27 mouse cellular contexts compared by ENCODE assay signal in genomic region chr19:45067170-45067569, GRCm38 (mm10). TPM values are rescaled to one million over a fixed set of nuclear protein-coding genes. Genes with fewer than 3 reads are reported as not detected.
DNase-seq lines count a peak whose midpoint lies in the region; ATAC-seq and TF ChIP-seq lines count a peak whose summit lies in the region.
"Had no signal": no experiment of that assay in that cellular context is flagged by ENCODE, and none has a peak within 500 bp of the region (broad histone marks: within the 10 kb centered on the region; RNA-seq: fewer than 3 reads in every experiment).

No protein-coding gene starts in this region.

- no peak overlapping the region for H3K9ac ChIP-seq in intestine, embryonic 14.5 days (ENCODE audit: low read length)
- H3K9ac ChIP-seq in intestine, embryonic 16.5 days (ENCODE audit: low read depth, low read length) = no peak overlapping the region
- H3K9ac ChIP-seq: embryonic facial prominence, embryonic 12.5 days; embryonic facial prominence, embryonic 15.5 days; heart, embryonic 13.5 days; hindbrain, embryonic 12.5 days; hindbrain, embryonic 15.5 days; intestine, embryonic 15.5 days had no signal

- no peak for TF ChIP-seq CTCF in G1E (IDR thresholded peaks at IDR 0.05; ENCODE audit: low read depth, low read length)

- no peak overlapping the region for H3K27ac ChIP-seq in intestine, embryonic 14.5 days (ENCODE audit: low read depth)
- H3K27ac ChIP-seq in intestine, embryonic 16.5 days (ENCODE audit: low read length) = no peak overlapping the region
- H3K27ac ChIP-seq: embryonic facial prominence, embryonic 12.5 days; embryonic facial prominence, embryonic 15.5 days; heart, adult 2 months; heart, embryonic 10.5 days; heart, embryonic 13.5 days; hindbrain, embryonic 12.5 days; hindbrain, embryonic 15.5 days; intestine, embryonic 15.5 days had no signal

- H3K4me2 ChIP-seq in intestine, embryonic 14.5 days (ENCODE audit: low read length) = no peak overlapping the region
- H3K4me2 ChIP-seq in intestine, embryonic 16.5 days (ENCODE audit: low read depth, low read length) = no peak overlapping the region
- H3K4me2 ChIP-seq: embryonic facial prominence, embryonic 12.5 days; embryonic facial prominence, embryonic 15.5 days; heart, embryonic 13.5 days; hindbrain, embryonic 12.5 days; hindbrain, embryonic 15.5 days; intestine, embryonic 15.5 days had no signal

- H3K4me1 ChIP-seq in intestine, embryonic 14.5 days (replicated peaks; ENCODE audit: control insufficient read depth, insufficient read depth, low read length) = no peaks in the 10 kb centered on the region
- no peaks in the 10 kb centered on the region for H3K4me1 ChIP-seq in intestine, embryonic 16.5 days (ENCODE audit: control insufficient read depth, insufficient read depth, low read length)
- H3K4me1 ChIP-seq in G1E (ENCODE audit: insufficient read depth, low read depth, low read length) = peaks cover 84% of the 10 kb centered on the region
- H3K4me1 ChIP-seq: embryonic facial prominence, embryonic 15.5 days; heart, embryonic 13.5 days; intestine, embryonic 15.5 days had no signal

- peak; percentile 51 for DNase-seq in intestine, embryonic 14.5 days (ENCODE audit: low spot score)
- peak; percentile 17 for DNase-seq in retina, embryonic 14.5 days (ENCODE audit: low spot score)
- DNase-seq in retina, postnatal 1 day = no peak
- DNase-seq in G1E (ENCODE audit: low spot score) = no peak
- DNase-seq in cerebellum, postnatal 36 days = no peak
- DNase-seq in cerebellum, adult 8-10 months = no peak
- DNase-seq: adrenal gland, adult 2 months; adrenal gland, postnatal 14 days; B cell, adult 2 months; cerebellum, adult 11 months; cerebellum, adult 2 months; cerebellum, postnatal 10 days; gastrocnemius, postnatal 10 days; gastrocnemius, postnatal 36 days; heart, adult 2 months; heart, postnatal 14 days; heart, postnatal 4 days had no signal

- no peaks in the 10 kb centered on the region for H3K36me3 ChIP-seq in intestine, embryonic 14.5 days (ENCODE audit: control insufficient read depth, insufficient read depth, low read length)
- H3K36me3 ChIP-seq in intestine, embryonic 16.5 days (ENCODE audit: control insufficient read depth, insufficient read depth, low read length) = no peaks in the 10 kb centered on the region
- no peaks in the 10 kb centered on the region for H3K36me3 ChIP-seq in G1E (replicated peaks)
- H3K36me3 ChIP-seq: embryonic facial prominence, embryonic 12.5 days; embryonic facial prominence, embryonic 15.5 days; heart, embryonic 10.5 days; heart, embryonic 13.5 days; hindbrain, embryonic 12.5 days; hindbrain, embryonic 15.5 days; intestine, embryonic 15.5 days had no signal

- ATAC-seq in intestine, embryonic 14.5 days (replicated peaks; ENCODE audit: low FRiP score, low TSS enrichment, low read depth) = no peak
- ATAC-seq in intestine, embryonic 16.5 days = no peak
- ATAC-seq in G1E (ENCODE audit: extremely low read depth, insufficient number of reproducible peaks, low FRiP score, poor library complexity, severe bottlenecking) = no peak
- ATAC-seq: forebrain, embryonic 16.5 days; intestine, embryonic 15.5 days had no signal

- H3K27me3 ChIP-seq in intestine, embryonic 14.5 days (replicated peaks; ENCODE audit: control insufficient read depth, insufficient read depth, low read length) = peaks cover 63% of the 10 kb centered on the region
- peaks cover 22% of the 10 kb centered on the region for H3K27me3 ChIP-seq in intestine, embryonic 16.5 days (replicated peaks; ENCODE audit: control insufficient read depth, insufficient read depth, low read length)
- H3K27me3 ChIP-seq in G1E (ENCODE audit: insufficient read depth, low read length) = no peaks in the 10 kb centered on the region

- H3K4me3 ChIP-seq in intestine, embryonic 14.5 days (ENCODE audit: low read depth, low read length) = no peak overlapping the region
- H3K4me3 ChIP-seq in intestine, embryonic 16.5 days (ENCODE audit: low read length) = no peak overlapping the region
- H3K4me3 ChIP-seq in G1E (ENCODE audit: low read depth, low read length) = peak overlapping the region; percentile 13; the same call in 1 of the 2 replicates
- H3K4me3 ChIP-seq: embryonic facial prominence, embryonic 12.5 days; embryonic facial prominence, embryonic 15.5 days; heart, adult 2 months; heart, embryonic 10.5 days; heart, embryonic 13.5 days; hindbrain, embryonic 12.5 days; hindbrain, embryonic 15.5 days; intestine, embryonic 15.5 days had no signal

- WGBS in intestine, embryonic 14.5 days = 26% methylated on average over 17 of the region's 17 CpGs
- 23% methylated on average over 17 of the region's 17 CpGs for WGBS in intestine, embryonic 16.5 days

- H3K9me3 ChIP-seq in intestine, embryonic 14.5 days (ENCODE audit: control insufficient read depth, low read length) = no peaks in the 10 kb centered on the region
- H3K9me3 ChIP-seq in intestine, embryonic 16.5 days (ENCODE audit: control insufficient read depth, low read length) = no peaks in the 10 kb centered on the region
- H3K9me3 ChIP-seq in G1E (replicated peaks) = no peaks in the 10 kb centered on the region
- H3K9me3 ChIP-seq: embryonic facial prominence, embryonic 12.5 days; embryonic facial prominence, embryonic 15.5 days; heart, embryonic 10.5 days; heart, embryonic 13.5 days; hindbrain, embryonic 12.5 days; hindbrain, embryonic 15.5 days; intestine, embryonic 15.5 days had no signal

RNA-seq across cellular contexts. Expression of gene Kazald1, which starts 7.9 kb away (rescaled TPM):
- polyA plus RNA-seq in intestine, embryonic 14.5 days (2014; fragmentation: Nextera tagmentation; extraction: Ambion mirVana) = 0.69 and 1.8 TPM in 2 replicates
- polyA plus RNA-seq in intestine, embryonic 16.5 days (2015; fragmentation: Nextera tagmentation; extraction: Ambion mirVana) = 2.0 and 2.1 TPM in 2 replicates
- 0.60 TPM in 1 of 2 replicates, not detected in the other for total RNA-seq in G1E (2014; fragmentation: Nextera tagmentation)
- total RNA-seq in G1E (2017) = 0.35 and 0.49 TPM in 2 replicates
- 0.39 and 0.41 TPM in 2 replicates for polyA plus RNA-seq in G1E (2012)
- total RNA-seq: granulocyte monocyte progenitor cell, adult 5-6 weeks had no signal

RNA-seq across cellular contexts. Expression of gene Sfxn3, which starts 19.9 kb away (rescaled TPM):
- polyA plus RNA-seq in intestine, embryonic 14.5 days (2014; fragmentation: Nextera tagmentation; extraction: Ambion mirVana) = 23.4 and 24.5 TPM in 2 replicates
- 16.5 and 18.2 TPM in 2 replicates for polyA plus RNA-seq in intestine, embryonic 16.5 days (2015; fragmentation: Nextera tagmentation; extraction: Ambion mirVana)
- total RNA-seq in G1E (2014; fragmentation: Nextera tagmentation) (26.1 and 34.6 TPM in 2 replicates), G1E (2017) (7.4 TPM in 2 replicates)
- polyA plus RNA-seq in G1E (2012) = 4.4 and 6.7 TPM in 2 replicates

RNA-seq across cellular contexts. Expression of gene Pdzd7, which starts 21.7 kb away (rescaled TPM):
- 0.42 and 0.55 TPM in 2 replicates for polyA plus RNA-seq in intestine, embryonic 14.5 days (2014; fragmentation: Nextera tagmentation; extraction: Ambion mirVana)
- polyA plus RNA-seq in intestine, embryonic 16.5 days (2015; fragmentation: Nextera tagmentation; extraction: Ambion mirVana) = 0.43 and 0.49 TPM in 2 replicates
- total RNA-seq in G1E (2014; fragmentation: Nextera tagmentation) (not detected in 2 replicates), G1E (2017) (0.05 TPM in 1 of 2 replicates, not detected in the other)
- polyA plus RNA-seq in G1E (2012) = 0.02 and 0.04 TPM in 2 replicates
- total RNA-seq: adrenal gland, postnatal 14 days; heart, postnatal 4 days had no signal
- polyA plus RNA-seq: heart, embryonic 13.5 days had no signal

RNA-seq across cellular contexts. Expression of gene Lzts2, which starts 53.0 kb away (rescaled TPM):
- polyA plus RNA-seq in intestine, embryonic 14.5 days (2014; fragmentation: Nextera tagmentation; extraction: Ambion mirVana) = 50.6 and 52.1 TPM in 2 replicates
- polyA plus RNA-seq in intestine, embryonic 16.5 days (2015; fragmentation: Nextera tagmentation; extraction: Ambion mirVana) = 33.6 and 34.7 TPM in 2 replicates
- 25.6 and 32.7 TPM in 2 replicates for total RNA-seq in G1E (2014; fragmentation: Nextera tagmentation)
- 21.7 and 28.5 TPM in 2 replicates for total RNA-seq in G1E (2017)
- polyA plus RNA-seq in G1E (2012) = 122 and 157 TPM in 2 replicates

Comparison
In these comparisons a context has a peak if more than half of its experiments do, and no peak if none do; other contexts are left out.
1. DNase-seq: peak in intestine, embryonic 14.5 days (single experiment) and retina, embryonic 14.5 days (single experiment); none in retina, postnatal 1 day (single experiment), G1E (single experiment), cerebellum, postnatal 36 days (0 of 2) and cerebellum, adult 8-10 months (single experiment).